Mouse (Mus musculus): Measurements from ENCODE around the gene Carns1.
"Not testable (repeated sequence)": the region's sequence is repeated elsewhere in the genome, so short reads cannot be mapped to it uniquely, and the experiment has no call there.

Gene Carns1

GRCm38 (mm10) chr19:4149764-4150461 is 25.4 kb downstream of the Carns1 start:
- DNase-seq = no peak

- DNase-seq = no peak
Observed at GRCm38 (mm10) chr19:4149283-4149682, 26.0 kb downstream of the Carns1 start.

- DNase-seq = no peak
Observed at GRCm38 (mm10) chr19:4148819-4149218, 26.5 kb downstream of the Carns1 start.

- peak; percentile 96 for DNase-seq
Observed at GRCm38 (mm10) chr19:4148491-4148806, 26.8 kb downstream of the Carns1 start, which contains the start of gene Coro1b. Gene Coro1b (plus strand): TSS chr19:4148619.

GRCm38 (mm10) chr19:4147782-4148490 is 27.3 kb downstream of the Carns1 start:
- DNase-seq = no peak

- no peak for DNase-seq
Observed at GRCm38 (mm10) chr19:4147022-4147405, 28.3 kb downstream of the Carns1 start.

- no peak for DNase-seq
Observed at GRCm38 (mm10) chr19:4146366-4147021, 28.8 kb downstream of the Carns1 start.

- no peak for DNase-seq
Observed at GRCm38 (mm10) chr19:4145936-4146335, 29.3 kb downstream of the Carns1 start.

GRCm38 (mm10) chr19:4144550-4145498 is 30.5 kb downstream of the Carns1 start:
- DNase-seq = no peak

- DNase-seq = no peak
Observed at GRCm38 (mm10) chr19:4143759-4144268, 31.5 kb downstream of the Carns1 start, which contains the start of gene Cabp4. Gene Cabp4 (minus strand): TSS chr19:4144033.

- DNase-seq = no peak
Observed at GRCm38 (mm10) chr19:4142416-4143173, 32.7 kb downstream of the Carns1 start.

- DNase-seq = no peak
Observed at GRCm38 (mm10) chr19:4140147-4140546, 35.1 kb downstream of the Carns1 start.

- DNase-seq = no peak
Observed at GRCm38 (mm10) chr19:4139446-4139845, 35.8 kb downstream of the Carns1 start, which contains the start of gene Gpr152. Gene Gpr152 (plus strand): TSS chr19:4139787.

GRCm38 (mm10) chr19:4137913-4138312 is 37.4 kb downstream of the Carns1 start:
- no peak for DNase-seq

- DNase-seq = no peak
Observed at GRCm38 (mm10) chr19:4136463-4136862, 38.8 kb downstream of the Carns1 start.

GRCm38 (mm10) chr19:4135963-4136345 is 39.3 kb downstream of the Carns1 start:
- DNase-seq = not testable (repeated sequence)

GRCm38 (mm10) chr19:4135229-4135962 is 39.9 kb downstream of the Carns1 start:
- DNase-seq = not testable (repeated sequence)

GRCm38 (mm10) chr19:4134354-4134753 is 40.9 kb downstream of the Carns1 start:
- no peak for DNase-seq

- no peak for DNase-seq
Observed at GRCm38 (mm10) chr19:4131768-4132167, 43.5 kb downstream of the Carns1 start.

- DNase-seq = no peak
Observed at GRCm38 (mm10) chr19:4131075-4131474, 44.2 kb downstream of the Carns1 start.

- DNase-seq = no peak
Observed at GRCm38 (mm10) chr19:4130106-4130505, 45.2 kb downstream of the Carns1 start.

Data from layer of hippocampus, adult 9-11 months (tissue).